Mouse (Mus musculus) spleen, adult 2 months (tissue): ENCODE data around the gene Zyg11b. TPM values are rescaled to one million over a fixed set of nuclear protein-coding genes. Genes with fewer than 3 reads are reported as not detected.
A peak's percentile ranks its signal among the peaks of the same experiment; 100 is the strongest.

Source experiments
- DNase-seq, 2 experiments: peaks; one replicate each; pipeline versions ENCODE4 v3.0.0 to v3.0.0-alpha.2; 2012 to 2021; ENCODE audit warnings: low spot score in 2 of 2, low read depth in 1 of 2
- H3K27ac ChIP-seq: fragments of 200-500 bp; 2 replicates; pipeline ENCODE4 v1.5.1; 2012; ENCODE audit warnings: low read length, inconsistent platforms; ENCODE audit not compliant: insufficient read depth
- H3K27me3 ChIP-seq: fragments of 200-500 bp; 2 replicates; pipeline ENCODE4 v1.6.1; 2012; ENCODE audit warnings: mild to moderate bottlenecking, moderate library complexity, low read length, inconsistent platforms; ENCODE audit not compliant: control insufficient read depth, insufficient read depth
- H3K36me3 ChIP-seq: fragments of 200-500 bp; 2 replicates; pipeline ENCODE4 v1.6.1; 2012; ENCODE audit warnings: mild to moderate bottlenecking, low read length, inconsistent platforms; ENCODE audit not compliant: control insufficient read depth, insufficient read depth
- H3K4me1 ChIP-seq: fragments of 200-500 bp; 2 replicates; pipeline ENCODE4 v1.6.1; 2011; ENCODE audit warnings: inconsistent platforms; ENCODE audit not compliant: control insufficient read depth, insufficient read depth, insufficient read length
- H3K4me3 ChIP-seq: fragments of 200-500 bp; 2 replicates; pipeline ENCODE4 v1.5.1; 2011; ENCODE audit warnings: mild to moderate bottlenecking, inconsistent platforms; ENCODE audit not compliant: insufficient read depth, insufficient read length; ENCODE audit errors: extremely low read depth
- CTCF ChIP-seq: fragments of 200-500 bp; IDR thresholded peaks from 2 replicates; pipeline ENCODE4 v1.5.1; 2011; ENCODE audit warnings: mild to moderate bottlenecking, inconsistent platforms; ENCODE audit not compliant: insufficient read depth, insufficient read length, insufficient replicate concordance; ENCODE audit errors: extremely low read depth
- POLR2A ChIP-seq: fragments of 200-500 bp; IDR thresholded peaks from 2 replicates; pipeline ENCODE4 v1.6.1; 2011; ENCODE audit warnings: low read depth, low read length, inconsistent platforms
- WGBS: fragments of 180-500 bp; shearing (Covaris S2); methylation state at CpG from one replicate; pipeline ENCODE4 v1.1.7; 2018; 5-methylcytosine and 5-hydroxymethylcytosine counted together
- polyA plus RNA-seq: library from polyadenylated mRNA; depleted of rRNA; stranded (reverse); fragments of >200 nt; gene quantifications from 2 replicates; pipeline ENCODE4 v1.2.3, GENCODE M21; 2012

Zyg11b gene
- polyA plus RNA-seq, 1 experiment = 4.3 TPM

GRCm38 (mm10) chr4:108329840-108330239 is 28.9 kb upstream of the Zyg11b start:
- Histone ChIP-seq H3K4me1 (no peaks in the 10 kb centered on the region), H3K27ac (no peak overlapping the region), H3K4me3 (no peak overlapping the region), H3K36me3 (peaks cover 3% of the 10 kb centered on the region; the same call in 1 of the 2 replicates), H3K27me3 (no peaks in the 10 kb centered on the region)
- WGBS = 92% methylated on average over 6 of the region's 6 CpGs
- DNase-seq = no peak
- TF ChIP-seq POLR2A = no peak
- TF ChIP-seq CTCF = no peak

GRCm38 (mm10) chr4:108327730-108328484 is 27.0 kb upstream of the Zyg11b start, which contains the start of gene Coa7:
Gene Coa7 (plus strand): TSS chr4:108328140.
- WGBS = under 1% methylated on average over 45 of the region's 45 CpGs
- Histone ChIP-seq H3K27me3 (no peaks in the 10 kb centered on the region), H3K36me3 (peaks cover 3% of the 10 kb centered on the region; the same call in 1 of the 2 replicates), H3K4me1 (no peaks in the 10 kb centered on the region), H3K4me3 (peak within 1 kb of the TSS; percentile 81), H3K27ac (peak within 1 kb of the TSS; percentile 78)
- no peak; the same call in 1 of the 2 replicates for TF ChIP-seq POLR2A
- TF ChIP-seq CTCF = no peak
- peak; percentile 95 for DNase-seq

- TF ChIP-seq CTCF (no peak), POLR2A (no peak)
- Histone ChIP-seq H3K36me3 (peaks cover 1% of the 10 kb centered on the region; the same call in 1 of the 2 replicates), H3K4me3 (peak overlapping the region; percentile 70; the same call in 1 of the 2 replicates), H3K27ac (no peak overlapping the region), H3K4me1 (no peaks in the 10 kb centered on the region), H3K27me3 (no peaks in the 10 kb centered on the region)
- 31% methylated on average over 6 of the region's 6 CpGs for whole genome bisulfite sequencing
- DNase-seq = no peak
Measured at GRCm38 (mm10) chr4:108327071-108327579, 26.2 kb upstream of the Zyg11b start.

GRCm38 (mm10) chr4:108323588-108323987 is 22.7 kb upstream of the Zyg11b start:
- TF ChIP-seq POLR2A (no peak), CTCF (no peak)
- 37% methylated on average over 5 of the region's 5 CpGs for WGBS

GRCm38 (mm10) chr4:108320627-108321380 is 19.9 kb upstream of the Zyg11b start:
- peak; percentile 47 to 66 for DNase-seq
- Histone ChIP-seq H3K36me3 (no peaks in the 10 kb centered on the region), H3K27me3 (no peaks in the 10 kb centered on the region), H3K27ac (no peak overlapping the region), H3K4me1 (peaks cover 12% of the 10 kb centered on the region; the same call in 1 of the 2 replicates), H3K4me3 (no peak overlapping the region)
- TF ChIP-seq CTCF (no peak), POLR2A (no peak)
- 66% methylated on average over 7 of the region's 7 CpGs for WGBS

More at GRCm38 (mm10) chr4:108323588-108323987, 22.7 kb upstream of the Zyg11b start:
- Histone ChIP-seq H3K27me3 (no peaks in the 10 kb centered on the region), H3K27ac (no peak overlapping the region), H3K36me3 (no peaks in the 10 kb centered on the region), H3K4me1 (peaks cover 6% of the 10 kb centered on the region; the same call in 1 of the 2 replicates), H3K4me3 (no peak overlapping the region)
- no peak for DNase-seq

- H3K4me3 ChIP-seq = no peak overlapping the region
- TF ChIP-seq POLR2A (no peak), CTCF (no peak)
- DNase-seq = no peak
- peaks cover 12% of the 10 kb centered on the region; the same call in 1 of the 2 replicates for H3K4me1 ChIP-seq
- no peaks in the 10 kb centered on the region for H3K36me3 ChIP-seq
- H3K27me3 ChIP-seq = no peaks in the 10 kb centered on the region
- WGBS = 79% methylated on average over 6 of the region's 6 CpGs
- peak overlapping the region; percentile 67 for H3K27ac ChIP-seq
Measured at GRCm38 (mm10) chr4:108319747-108320146, 18.9 kb upstream of the Zyg11b start.
